21 mouse cellular contexts compared by ENCODE assay signal in the genomic region with DNA sequence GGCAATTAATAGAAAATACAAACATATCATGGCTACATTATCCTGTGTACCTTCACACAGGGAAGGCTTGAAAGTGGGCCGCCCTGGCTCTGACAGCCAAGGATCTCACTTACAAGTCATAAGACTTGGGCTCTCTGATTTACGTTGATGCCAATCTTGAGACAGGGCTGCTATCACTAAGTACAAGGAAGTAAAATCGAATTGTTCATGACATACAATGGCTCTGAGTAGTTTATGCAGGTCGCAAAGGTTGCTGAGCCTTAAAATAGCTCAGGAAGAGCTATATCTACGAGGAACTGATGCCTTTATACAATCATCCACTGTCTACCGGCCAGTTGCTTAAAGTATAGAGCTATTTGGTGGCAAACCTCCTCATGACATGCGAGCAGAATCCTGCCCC. TPM values are rescaled to one million over a fixed set of nuclear protein-coding genes. Genes with fewer than 3 reads are reported as not detected.
DNase-seq lines count a peak whose midpoint lies in the region; ATAC-seq lines count a peak whose summit lies in the region.
"Had no signal": no experiment of that assay in that cellular context is flagged by ENCODE, and none has a peak within 500 bp of the region (broad histone marks: within the 10 kb centered on the region; RNA-seq: fewer than 3 reads in every experiment).

No protein-coding gene starts in this region.

- peaks cover 12% of the 10 kb centered on the region; the same call in 1 of the 2 replicates for H3K4me1 ChIP-seq in hindbrain, embryonic 10.5 days (replicated peaks)
- no peaks in the 10 kb centered on the region; the same call in 1 of the 2 replicates for H3K4me1 ChIP-seq in hindbrain, embryonic 16.5 days (ENCODE audit: control insufficient read depth, insufficient read depth, low read depth, low read length)
- peaks cover 19% of the 10 kb centered on the region for H3K4me1 ChIP-seq in embryonic facial prominence, embryonic 14.5 days (ENCODE audit: control insufficient read depth, insufficient read depth, low read length)
- H3K4me1 ChIP-seq in limb, embryonic 11.5 days (ENCODE audit: control insufficient read depth, insufficient read depth, low read length): peaks cover 26% of the 10 kb centered on the region
- H3K4me1 ChIP-seq in midbrain, embryonic 10.5 days: 0 out of 2 replicates have a peak, but pooled peaks cover 2% of the 10 kb centered on the region
- H3K4me1 ChIP-seq: neural tube, embryonic 13.5 days had no signal

- H3K4me3 ChIP-seq in hindbrain, embryonic 10.5 days: no peak overlapping the region
- H3K4me3 ChIP-seq in hindbrain, embryonic 16.5 days (ENCODE audit: low read length): no peak overlapping the region
- H3K4me3 ChIP-seq in embryonic facial prominence, embryonic 14.5 days (ENCODE audit: low read depth, low read length): no peak overlapping the region
- no peak overlapping the region for H3K4me3 ChIP-seq in limb, embryonic 11.5 days (ENCODE audit: low read depth, low read length)
- no peak overlapping the region for H3K4me3 ChIP-seq in midbrain, embryonic 10.5 days
- H3K4me3 ChIP-seq: forebrain, embryonic 12.5 days; heart, embryonic 13.5 days; myocyte; neural tube, embryonic 13.5 days had no signal

- no peaks in the 10 kb centered on the region for H3K36me3 ChIP-seq in hindbrain, embryonic 10.5 days
- H3K36me3 ChIP-seq in hindbrain, embryonic 16.5 days (ENCODE audit: control insufficient read depth, insufficient read depth, low read length): no peaks in the 10 kb centered on the region
- no peaks in the 10 kb centered on the region for H3K36me3 ChIP-seq in embryonic facial prominence, embryonic 14.5 days (ENCODE audit: control insufficient read depth, insufficient read depth, low read length)
- no peaks in the 10 kb centered on the region for H3K36me3 ChIP-seq in limb, embryonic 11.5 days (ENCODE audit: control insufficient read depth, insufficient read depth, low read length)
- no peaks in the 10 kb centered on the region for H3K36me3 ChIP-seq in midbrain, embryonic 10.5 days
- H3K36me3 ChIP-seq: forebrain, embryonic 12.5 days; heart, embryonic 13.5 days; neural tube, embryonic 13.5 days had no signal

- no peak for DNase-seq in hindbrain, embryonic 10.5 days (ENCODE audit: low spot score)
- no peak for DNase-seq in embryonic facial prominence, embryonic 14.5 days (ENCODE audit: low spot score)
- DNase-seq in limb, embryonic 11.5 days (ENCODE audit: low spot score): no peak
- DNase-seq in Muller cell, postnatal 12 days (ENCODE audit: inconsistent ontology term): no peak
- DNase-seq in midbrain, embryonic 10.5 days (ENCODE audit: low spot score): no peak
- no peak for DNase-seq in adrenal gland, adult 2 months
- DNase-seq: cerebellum, adult 11-12 months; cerebellum, postnatal 14 days; layer of hippocampus, postnatal 36 days; right cerebral cortex, postnatal 4 days had no signal

- 81% methylated on average over 7 of the region's 7 CpGs for WGBS in hindbrain, embryonic 10.5 days
- 85% methylated on average over 7 of the region's 7 CpGs for WGBS in hindbrain, embryonic 16.5 days
- 73% methylated on average over 7 of the region's 7 CpGs for WGBS in embryonic facial prominence, embryonic 14.5 days
- 82% methylated on average over 7 of the region's 7 CpGs for WGBS in limb, embryonic 11.5 days
- WGBS in midbrain, embryonic 10.5 days: 80% methylated on average over 7 of the region's 7 CpGs

- H3K4me2 ChIP-seq in hindbrain, embryonic 16.5 days (ENCODE audit: low read length): no peak overlapping the region
- no peak overlapping the region for H3K4me2 ChIP-seq in embryonic facial prominence, embryonic 14.5 days (ENCODE audit: low read depth, low read length)
- H3K4me2 ChIP-seq in limb, embryonic 11.5 days (ENCODE audit: low read depth, severe bottlenecking): no peak overlapping the region
- H3K4me2 ChIP-seq: forebrain, embryonic 12.5 days; heart, embryonic 13.5 days; hindbrain, embryonic 14.5 days; neural tube, embryonic 13.5 days had no signal

- no peak for ATAC-seq in hindbrain, embryonic 16.5 days
- ATAC-seq in embryonic facial prominence, embryonic 14.5 days (ENCODE audit: low read depth): no peak
- ATAC-seq in limb, embryonic 11.5 days (ENCODE audit: insufficient number of reproducible peaks, low FRiP score, low TSS enrichment, low read depth): no peak
- ATAC-seq: midbrain, embryonic 16.5 days; Patski had no signal

- H3K9me3 ChIP-seq in hindbrain, embryonic 10.5 days: no peaks in the 10 kb centered on the region
- peaks cover 3% of the 10 kb centered on the region; the same call in 1 of the 2 replicates for H3K9me3 ChIP-seq in hindbrain, embryonic 16.5 days (ENCODE audit: control insufficient read depth, low read length)
- H3K9me3 ChIP-seq in embryonic facial prominence, embryonic 14.5 days (ENCODE audit: control insufficient read depth, low read length): peaks cover 5% of the 10 kb centered on the region; the same call in 1 of the 2 replicates
- H3K9me3 ChIP-seq in limb, embryonic 11.5 days (ENCODE audit: control insufficient read depth, low read length): no peaks in the 10 kb centered on the region
- H3K9me3 ChIP-seq in midbrain, embryonic 10.5 days (replicated peaks): 0 out of 2 replicates have a peak, but pooled peaks cover 6% of the 10 kb centered on the region
- H3K9me3 ChIP-seq: forebrain, embryonic 12.5 days; heart, embryonic 13.5 days had no signal

- H3K27me3 ChIP-seq in hindbrain, embryonic 10.5 days (ENCODE audit: insufficient read depth, poor library complexity, severe bottlenecking): no peaks in the 10 kb centered on the region
- no peaks in the 10 kb centered on the region for H3K27me3 ChIP-seq in hindbrain, embryonic 16.5 days (replicated peaks; ENCODE audit: control insufficient read depth, insufficient read depth, low read length)
- H3K27me3 ChIP-seq in embryonic facial prominence, embryonic 14.5 days (replicated peaks; ENCODE audit: control insufficient read depth, insufficient read depth, low read length): no peaks in the 10 kb centered on the region
- H3K27me3 ChIP-seq in limb, embryonic 11.5 days (ENCODE audit: control insufficient read depth, insufficient read depth, low read length): no peaks in the 10 kb centered on the region
- no peaks in the 10 kb centered on the region for H3K27me3 ChIP-seq in midbrain, embryonic 10.5 days (ENCODE audit: low read depth, poor library complexity, severe bottlenecking)
- H3K27me3 ChIP-seq: forebrain, embryonic 12.5 days; heart, embryonic 13.5 days; neural tube, embryonic 13.5 days had no signal

- H3K27ac ChIP-seq in hindbrain, embryonic 10.5 days: 0 out of 2 replicates have a peak overlapping the region, but pooled peaks have one; percentile 35
- H3K27ac ChIP-seq in hindbrain, embryonic 16.5 days (ENCODE audit: low read depth, low read length): no peak overlapping the region
- peak overlapping the region; percentile 87; the same call in 1 of the 2 replicates for H3K27ac ChIP-seq in embryonic facial prominence, embryonic 14.5 days (replicated peaks; ENCODE audit: low read depth, low read length)
- H3K27ac ChIP-seq in limb, embryonic 11.5 days (replicated peaks; ENCODE audit: low read depth, low read length): peak overlapping the region; percentile 78
- H3K27ac ChIP-seq in midbrain, embryonic 10.5 days (replicated peaks): no peak overlapping the region
- H3K27ac ChIP-seq: forebrain, embryonic 12.5 days; heart, embryonic 13.5 days; hindbrain, embryonic 14.5 days; macrophage; neural tube, embryonic 13.5 days had no signal

- H3K9ac ChIP-seq in hindbrain, embryonic 16.5 days (ENCODE audit: low read depth, low read length): no peak overlapping the region
- H3K9ac ChIP-seq in embryonic facial prominence, embryonic 14.5 days (ENCODE audit: low read depth, low read length): no peak overlapping the region
- no peak overlapping the region for H3K9ac ChIP-seq in limb, embryonic 11.5 days (ENCODE audit: low read length)
- H3K9ac ChIP-seq: forebrain, embryonic 12.5 days; heart, embryonic 13.5 days; hindbrain, embryonic 14.5 days; neural tube, embryonic 13.5 days had no signal

RNA-seq across cellular contexts. Expression of a gene that starts 4.6 kb away (rescaled TPM):
- polyA plus RNA-seq in hindbrain, embryonic 10.5 days (2016; fragmentation: Nextera tagmentation; extraction: Ambion mirVana): 11.3 and 11.6 TPM in 2 replicates
- polyA plus RNA-seq in hindbrain, embryonic 16.5 days (2015; fragmentation: Nextera tagmentation; extraction: Ambion mirVana): 39.6 and 42.2 TPM in 2 replicates
- polyA plus RNA-seq in embryonic facial prominence, embryonic 14.5 days (2014; fragmentation: Nextera tagmentation; extraction: Ambion mirVana): 62.1 and 79.1 TPM in 2 replicates
- polyA plus RNA-seq in limb, embryonic 11.5 days (2014; fragmentation: Nextera tagmentation; extraction: Ambion mirVana): 2.8 and 3.1 TPM in 2 replicates
- 10.9 and 14.7 TPM in 2 replicates for polyA plus RNA-seq in midbrain, embryonic 10.5 days (2016; fragmentation: Nextera tagmentation; extraction: Ambion mirVana)
- 100 to 1,000 TPM; 241 to 652 TPM for total RNA-seq in adrenal gland, adult 2 months (2021)
- polyA plus RNA-seq in adrenal gland, adult 2 months (2012; rRNA removed): 20.8 and 29.8 TPM in 2 replicates
- polyA plus RNA-seq: macrophage had no signal

RNA-seq across cellular contexts. Expression of a gene that starts 27.5 kb away (rescaled TPM):
- polyA plus RNA-seq in hindbrain, embryonic 10.5 days (2016; fragmentation: Nextera tagmentation; extraction: Ambion mirVana): not detected in 2 replicates
- polyA plus RNA-seq in hindbrain, embryonic 16.5 days (2015; fragmentation: Nextera tagmentation; extraction: Ambion mirVana): 0.09 and 0.29 TPM in 2 replicates
- 3.5 and 5.2 TPM in 2 replicates for polyA plus RNA-seq in embryonic facial prominence, embryonic 14.5 days (2014; fragmentation: Nextera tagmentation; extraction: Ambion mirVana)
- polyA plus RNA-seq in limb, embryonic 11.5 days (2014; fragmentation: Nextera tagmentation; extraction: Ambion mirVana): 1.6 and 2.2 TPM in 2 replicates
- polyA plus RNA-seq in midbrain, embryonic 10.5 days (2016; fragmentation: Nextera tagmentation; extraction: Ambion mirVana): 0.02 TPM in 1 of 2 replicates, not detected in the other
- 10 to 100 TPM; 45.6 to 72.3 TPM for total RNA-seq in adrenal gland, adult 2 months (2021)
- polyA plus RNA-seq in adrenal gland, adult 2 months (2012; rRNA removed): 2.4 and 10.4 TPM in 2 replicates
- total RNA-seq: ES-E14; granulocyte monocyte progenitor cell, adult 5-6 weeks had no signal
- polyA plus RNA-seq: forebrain, embryonic 12.5 days; macrophage; myocyte had no signal

RNA-seq across cellular contexts. Expression of a gene that starts 57.2 kb away (rescaled TPM):
- polyA plus RNA-seq in hindbrain, embryonic 10.5 days (2016; fragmentation: Nextera tagmentation; extraction: Ambion mirVana): 0.27 and 0.36 TPM in 2 replicates
- polyA plus RNA-seq in hindbrain, embryonic 16.5 days (2015; fragmentation: Nextera tagmentation; extraction: Ambion mirVana): 0.54 and 0.78 TPM in 2 replicates
- 0.21 and 0.60 TPM in 2 replicates for polyA plus RNA-seq in embryonic facial prominence, embryonic 14.5 days (2014; fragmentation: Nextera tagmentation; extraction: Ambion mirVana)
- not detected in 2 replicates for polyA plus RNA-seq in limb, embryonic 11.5 days (2014; fragmentation: Nextera tagmentation; extraction: Ambion mirVana)
- polyA plus RNA-seq in midbrain, embryonic 10.5 days (2016; fragmentation: Nextera tagmentation; extraction: Ambion mirVana): 0.58 and 0.95 TPM in 2 replicates
- total RNA-seq in adrenal gland, adult 2 months (2021): 1 to 10 TPM; 1.2 to 2.1 TPM
- 0.17 and 0.46 TPM in 2 replicates for polyA plus RNA-seq in adrenal gland, adult 2 months (2012; rRNA removed)
- total RNA-seq: ES-E14; granulocyte monocyte progenitor cell, adult 5-6 weeks; layer of hippocampus, postnatal 36 days had no signal
- polyA plus RNA-seq: macrophage, myocyte had no signal

Comparison
In these comparisons a context has a peak if more than half of its experiments do, and no peak if none do; other contexts are left out.
1. H3K27ac ChIP-seq: peak in hindbrain, embryonic 10.5 days (single experiment), embryonic facial prominence, embryonic 14.5 days (single experiment) and limb, embryonic 11.5 days (single experiment); none in hindbrain, embryonic 16.5 days (single experiment) and midbrain, embryonic 10.5 days (single experiment).